Mouse (Mus musculus) frontal cortex, adult (tissue): ENCODE data around the gene Tmem132b.
A peak's percentile ranks its signal among the peaks of the same experiment; 100 is the strongest.

Experiments
- ATAC-seq: cut with Nextera tagmentation; 2 replicates; pipeline ENCODE4 v1.9.2; 2017; ENCODE audit warnings: mild to moderate bottlenecking, moderate library complexity, mixed read lengths; ENCODE audit not compliant: low TSS enrichment

Tmem132b gene

GRCm38 (mm10) chr5:125575866-125576265 lies 44.3 kb downstream of the Tmem132b start:
- no peak for ATAC-seq

GRCm38 (mm10) chr5:125578661-125579060 lies 47.1 kb downstream of the Tmem132b start:
- peak; percentile 70 for ATAC-seq

- ATAC-seq = no peak
Measured at GRCm38 (mm10) chr5:125579153-125579552, 47.6 kb downstream of the Tmem132b start.

- ATAC-seq = no peak
Measured at GRCm38 (mm10) chr5:125583298-125583697, 51.7 kb downstream of the Tmem132b start.

GRCm38 (mm10) chr5:125583836-125584235 lies 52.3 kb downstream of the Tmem132b start:
- peak; percentile 51 for ATAC-seq

- ATAC-seq = peak; percentile 46; the same call in 1 of the 2 replicates
Measured at GRCm38 (mm10) chr5:125585211-125585610, 53.6 kb downstream of the Tmem132b start.

GRCm38 (mm10) chr5:125588203-125588602 lies 56.6 kb downstream of the Tmem132b start:
- no peak for ATAC-seq

GRCm38 (mm10) chr5:125588876-125589667 lies 57.5 kb downstream of the Tmem132b start:
- ATAC-seq = 0 out of 2 replicates have a peak, but pooled peaks have one; percentile 29

GRCm38 (mm10) chr5:125598056-125598455 lies 66.5 kb downstream of the Tmem132b start:
- no peak for ATAC-seq

- ATAC-seq = no peak; the same call in 1 of the 2 replicates
Measured at GRCm38 (mm10) chr5:125607146-125607545, 75.6 kb downstream of the Tmem132b start.

- ATAC-seq = no peak
Measured at GRCm38 (mm10) chr5:125609968-125610367, 78.4 kb downstream of the Tmem132b start.

- no peak for ATAC-seq
Measured at GRCm38 (mm10) chr5:125612460-125612859, 80.9 kb downstream of the Tmem132b start.

- ATAC-seq = peak; percentile 36; the same call in 1 of the 2 replicates
Measured at GRCm38 (mm10) chr5:125613136-125613535, 81.6 kb downstream of the Tmem132b start.

GRCm38 (mm10) chr5:125614348-125614747 lies 82.8 kb downstream of the Tmem132b start:
- ATAC-seq = no peak

GRCm38 (mm10) chr5:125617050-125617449 lies 85.5 kb downstream of the Tmem132b start:
- no peak for ATAC-seq

- ATAC-seq = peak; percentile 28
Measured at GRCm38 (mm10) chr5:125627816-125628348, 96.3 kb downstream of the Tmem132b start.

- ATAC-seq = no peak
Measured at GRCm38 (mm10) chr5:125634666-125635065, 103.1 kb downstream of the Tmem132b start.

- ATAC-seq = no peak
Measured at GRCm38 (mm10) chr5:125640966-125641365, 109.4 kb downstream of the Tmem132b start.

- peak; percentile 51 for ATAC-seq
Measured at GRCm38 (mm10) chr5:125641531-125642147, 110.1 kb downstream of the Tmem132b start.

GRCm38 (mm10) chr5:125648236-125648635 lies 116.7 kb downstream of the Tmem132b start:
- no peak for ATAC-seq

- ATAC-seq = no peak
Measured at GRCm38 (mm10) chr5:125649982-125650381, 118.4 kb downstream of the Tmem132b start.

- no peak for ATAC-seq
Measured at GRCm38 (mm10) chr5:125658101-125658500, 126.5 kb downstream of the Tmem132b start.
